Comparison of ENCODE assay signal across 7 mouse cellular contexts in the genomic region with DNA sequence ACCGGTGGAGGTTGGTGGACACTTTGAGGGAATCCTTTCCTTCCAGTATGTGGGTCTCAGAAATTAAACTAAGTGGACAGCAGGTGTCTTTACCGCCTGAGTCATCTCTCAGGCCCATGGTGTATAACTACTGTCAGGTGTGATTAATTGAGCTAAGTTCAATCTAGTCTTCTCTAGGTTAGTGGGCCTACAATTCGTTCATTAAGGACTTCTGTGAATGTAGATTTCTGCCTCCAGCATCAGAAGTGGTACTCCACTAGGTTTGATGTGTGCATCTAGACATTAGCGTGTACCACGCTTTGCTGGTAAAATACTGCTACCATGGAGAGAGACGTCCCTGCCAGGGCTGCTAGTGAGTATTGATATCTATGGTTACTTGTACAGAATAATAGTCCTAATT. TPM values are rescaled to one million over a fixed set of nuclear protein-coding genes. Genes with fewer than 3 reads are reported as not detected.
DNase-seq lines count a peak whose midpoint lies in the region; ATAC-seq and TF ChIP-seq lines count a peak whose summit lies in the region.

No protein-coding gene starts in this region.

- no peak for DNase-seq in neural tube, embryonic 11.5 days (ENCODE audit: low spot score)
- no peak for DNase-seq in neural tube, embryonic 10.5 days (ENCODE audit: extremely low spot score, low spot score)
- no peak for DNase-seq in limb, embryonic 14.5 days (ENCODE audit: low spot score)
- no peak for DNase-seq in stomach, postnatal 0 days (ENCODE audit: low spot score)
- DNase-seq in spleen, adult 12 weeks (ENCODE audit: low spot score): no peak
- DNase-seq in retina, postnatal 1 day: no peak

- no peak overlapping the region for H3K27ac ChIP-seq in neural tube, embryonic 11.5 days (ENCODE audit: low read depth, low read length)
- no peak overlapping the region for H3K27ac ChIP-seq in embryonic facial prominence, embryonic 15.5 days (replicated peaks)
- no peak overlapping the region for H3K27ac ChIP-seq in limb, embryonic 14.5 days (replicated peaks; ENCODE audit: low read depth, low read length)
- no peak overlapping the region for H3K27ac ChIP-seq in stomach, postnatal 0 days (replicated peaks)

- H3K4me1 ChIP-seq in neural tube, embryonic 11.5 days (ENCODE audit: control insufficient read depth, insufficient read depth, low read length): no peaks in the 10 kb centered on the region
- 0 out of 2 replicates have a peak, but pooled peaks cover 7% of the 10 kb centered on the region for H3K4me1 ChIP-seq in embryonic facial prominence, embryonic 15.5 days
- H3K4me1 ChIP-seq in limb, embryonic 14.5 days (ENCODE audit: control insufficient read depth, insufficient read depth, low read length): no peaks in the 10 kb centered on the region
- H3K4me1 ChIP-seq in stomach, postnatal 0 days (replicated peaks; ENCODE audit: control insufficient read depth, insufficient read depth): no peaks in the 10 kb centered on the region

- ATAC-seq in neural tube, embryonic 11.5 days (ENCODE audit: insufficient read depth, low FRiP score, low TSS enrichment): no peak
- no peak for ATAC-seq in embryonic facial prominence, embryonic 15.5 days (ENCODE audit: insufficient number of reproducible peaks, low FRiP score, low TSS enrichment, low read depth)
- ATAC-seq in limb, embryonic 14.5 days (ENCODE audit: low FRiP score, low read depth): no peak
- no peak for ATAC-seq in stomach, postnatal 0 days (ENCODE audit: low FRiP score, low TSS enrichment)

- TF ChIP-seq CTCF in stomach, postnatal 0 days (IDR thresholded peaks at IDR 0.05; ENCODE audit: low read depth): no peak

- H3K4me3 ChIP-seq in neural tube, embryonic 11.5 days (ENCODE audit: low read depth, low read length): peak overlapping the region; percentile 54
- peak overlapping the region; percentile 77 for H3K4me3 ChIP-seq in embryonic facial prominence, embryonic 15.5 days (replicated peaks)
- peak overlapping the region; percentile 64 for H3K4me3 ChIP-seq in limb, embryonic 14.5 days (replicated peaks; ENCODE audit: low read length)
- peak overlapping the region; percentile 88 for H3K4me3 ChIP-seq in stomach, postnatal 0 days (ENCODE audit: low read depth, low read length)

- no peaks in the 10 kb centered on the region for H3K9me3 ChIP-seq in neural tube, embryonic 11.5 days (ENCODE audit: control insufficient read depth, low read length)
- no peaks in the 10 kb centered on the region for H3K9me3 ChIP-seq in embryonic facial prominence, embryonic 15.5 days (replicated peaks)
- no peaks in the 10 kb centered on the region for H3K9me3 ChIP-seq in limb, embryonic 14.5 days (ENCODE audit: control insufficient read depth, low read length)
- H3K9me3 ChIP-seq in stomach, postnatal 0 days (ENCODE audit: control insufficient read depth, low read length): no peaks in the 10 kb centered on the region

- H3K27me3 ChIP-seq in neural tube, embryonic 11.5 days (ENCODE audit: control insufficient read depth, insufficient read depth, low read length): no peaks in the 10 kb centered on the region
- H3K27me3 ChIP-seq in embryonic facial prominence, embryonic 15.5 days: no peaks in the 10 kb centered on the region
- no peaks in the 10 kb centered on the region for H3K27me3 ChIP-seq in limb, embryonic 14.5 days (ENCODE audit: control insufficient read depth, insufficient read depth, low read length)
- H3K27me3 ChIP-seq in stomach, postnatal 0 days (ENCODE audit: control insufficient read depth, insufficient read depth, low read length): no peaks in the 10 kb centered on the region

- no peak for TF ChIP-seq EP300 in stomach, postnatal 0 days (optimal IDR thresholded peaks at IDR 0.05)

- no peaks in the 10 kb centered on the region; the same call in 1 of the 2 replicates for H3K36me3 ChIP-seq in neural tube, embryonic 11.5 days (ENCODE audit: control insufficient read depth, insufficient read depth, low read length)
- H3K36me3 ChIP-seq in embryonic facial prominence, embryonic 15.5 days: peaks cover 17% of the 10 kb centered on the region
- H3K36me3 ChIP-seq in limb, embryonic 14.5 days (ENCODE audit: control insufficient read depth, insufficient read depth, low read length): 0 out of 2 replicates have a peak, but pooled peaks cover 10% of the 10 kb centered on the region
- no peaks in the 10 kb centered on the region for H3K36me3 ChIP-seq in stomach, postnatal 0 days (ENCODE audit: control insufficient read depth, insufficient read depth, low read length)

- WGBS in neural tube, embryonic 11.5 days: 56% methylated on average over 6 of the region's 6 CpGs
- 49% methylated on average over 6 of the region's 6 CpGs for WGBS in embryonic facial prominence, embryonic 15.5 days
- WGBS in limb, embryonic 14.5 days: 57% methylated on average over 6 of the region's 6 CpGs
- WGBS in stomach, postnatal 0 days: 37% methylated on average over 6 of the region's 6 CpGs

- TF ChIP-seq POLR2A in limb, embryonic 14.5 days (IDR thresholded peaks at IDR 0.05; ENCODE audit: borderline replicate concordance, extremely low read depth, insufficient read depth, insufficient read length): no peak

- no peak overlapping the region for H3K9ac ChIP-seq in neural tube, embryonic 11.5 days (ENCODE audit: low read length)
- H3K9ac ChIP-seq in embryonic facial prominence, embryonic 15.5 days: no peak overlapping the region
- H3K9ac ChIP-seq in limb, embryonic 14.5 days (ENCODE audit: low read depth, low read length, severe bottlenecking): no peak overlapping the region
- peak overlapping the region; percentile 71 for H3K9ac ChIP-seq in stomach, postnatal 0 days (ENCODE audit: low read length)

- peak overlapping the region; percentile 61 for H3K4me2 ChIP-seq in neural tube, embryonic 11.5 days (ENCODE audit: low read depth)
- peak overlapping the region; percentile 61 for H3K4me2 ChIP-seq in embryonic facial prominence, embryonic 15.5 days (replicated peaks)
- peak overlapping the region; percentile 48 for H3K4me2 ChIP-seq in limb, embryonic 14.5 days (replicated peaks; ENCODE audit: low read depth, low read length, severe bottlenecking)
- H3K4me2 ChIP-seq in stomach, postnatal 0 days (replicated peaks; ENCODE audit: low read depth): peak overlapping the region; percentile 63

RNA-seq across cellular contexts. Expression of a gene that starts 1.0 kb away (rescaled TPM):
- polyA plus RNA-seq in neural tube, embryonic 11.5 days (2014; fragmentation: Nextera tagmentation; extraction: Ambion mirVana): 25.9 and 26.7 TPM in 2 replicates
- 30.8 and 36.2 TPM in 2 replicates for polyA plus RNA-seq in embryonic facial prominence, embryonic 15.5 days (2015; fragmentation: Nextera tagmentation; extraction: Ambion mirVana)
- 15.4 and 18.3 TPM in 2 replicates for polyA plus RNA-seq in limb, embryonic 14.5 days (2012; rRNA removed)
- 30.4 and 32.4 TPM in 2 replicates for polyA plus RNA-seq in limb, embryonic 14.5 days (2014; fragmentation: Nextera tagmentation; extraction: Ambion mirVana)
- 22.7 and 23.4 TPM in 2 replicates for polyA plus RNA-seq in stomach, postnatal 0 days (2015; fragmentation: Nextera tagmentation; extraction: Ambion mirVana)
